Mouse (Mus musculus) myocyte (in vitro differentiated cells): Measurements from ENCODE around the gene Csmd2.

Experiments used
- CEBPB ChIP-seq: IDR thresholded peaks from 2 replicates; pipeline ENCODE4 v1.6.1; 2011; ENCODE audit warnings: mild to moderate bottlenecking, moderate library complexity; ENCODE audit not compliant: poor library complexity, insufficient read depth, severe bottlenecking
- E2F4 ChIP-seq: IDR thresholded peaks from one replicate; pipeline ENCODE4 v1.6.1; 2011; ENCODE audit warnings: mild to moderate bottlenecking, control low read depth, moderate library complexity; ENCODE audit not compliant: insufficient read depth
- MAX ChIP-seq: IDR thresholded peaks from one replicate; pipeline ENCODE4 v1.6.1; 2011; ENCODE audit warnings: low read depth, mild to moderate bottlenecking, control low read depth
- MYOD1 ChIP-seq, 3 experiments: IDR thresholded peaks; one replicate each; pipeline ENCODE4 v1.6.1; 2011; ENCODE audit warnings: control low read depth in 2 of 3, low read depth in 2 of 3, mild to moderate bottlenecking in 2 of 3, moderate library complexity in 1 of 3; ENCODE audit not compliant: insufficient read length in 2 of 3, control insufficient read depth in 1 of 3
- POLR2A ChIP-seq: IDR thresholded peaks from one replicate; pipeline ENCODE4 v1.6.1; 2011; ENCODE audit warnings: low read depth, mild to moderate bottlenecking, control low read depth, moderate library complexity; ENCODE audit not compliant: insufficient read length
- POLR2AphosphoS2 ChIP-seq: IDR thresholded peaks from one replicate; pipeline ENCODE4 v1.6.1; 2011; ENCODE audit warnings: low read depth, control low read depth; ENCODE audit not compliant: insufficient read length
- REST ChIP-seq: IDR thresholded peaks from one replicate; pipeline ENCODE4 v1.6.1; 2011; ENCODE audit warnings: mild to moderate bottlenecking, control low read depth, moderate library complexity; ENCODE audit not compliant: insufficient read depth, insufficient read length
- TCF12 ChIP-seq: IDR thresholded peaks from one replicate; pipeline ENCODE4 v1.6.1; 2011; ENCODE audit warnings: mild to moderate bottlenecking, control low read depth; ENCODE audit not compliant: poor library complexity, insufficient read depth, severe bottlenecking
- USF1 ChIP-seq: IDR thresholded peaks from one replicate; pipeline ENCODE4 v1.6.1; 2011; ENCODE audit warnings: low read depth, mild to moderate bottlenecking, control low read depth, moderate library complexity

- no peak for TF ChIP-seq POLR2A
- TF ChIP-seq POLR2AphosphoS2: no peak
- TF ChIP-seq MYOD1 (IDR thresholded peaks at IDR 0.05; ENCODE audit: control insufficient read depth in 1 of 3, insufficient read length in 2 of 3, low read depth in 2 of 3): no peak
- no peak for TF ChIP-seq REST
- no peak for TF ChIP-seq MAX
- no peak for TF ChIP-seq E2F4
- TF ChIP-seq USF1: no peak
- TF ChIP-seq TCF12: no peak
- no peak for TF ChIP-seq CEBPB
Observed at GRCm38 (mm10) chr4:128411941-128412630, 424.4 kb downstream of the Csmd2 start.
